Mouse (Mus musculus) gastrocnemius, postnatal 14 days (tissue): ENCODE data around the gene Wbp1l. TPM values are rescaled to one million over a fixed set of nuclear protein-coding genes. Genes with fewer than 3 reads are reported as not detected.

ENCODE experiments used
- DNase-seq: peaks from one replicate; pipeline ENCODE4 v3.0.0; 2021; ENCODE audit warnings: mixed read lengths
- intact Hi-C: fragments of 180-260 bp; cut with DNase I; formaldehyde crosslinking; loops from one replicate; pipeline ENCODE4 v1.15.1; 2025; ENCODE audit warnings: low total_unique reads
- total RNA-seq, 2 experiments: library from RNA; stranded (reverse); gene quantifications; 2 replicates each; pipeline ENCODE4 v1.2.3; 2021

Wbp1l gene
- total RNA-seq, 2 experiments from 2014 or later: 30.4 to 38.5 TPM

GRCm38 (mm10) chr19:46591575-46591974 lies 7.3 kb upstream of the Wbp1l start:
- intact Hi-C loops: loop anchor here (10.0 kb wide), 1 partner anchor 273 kb away; no protein-coding TSS in a partner anchor
- no peak for DNase-seq

DNA sequence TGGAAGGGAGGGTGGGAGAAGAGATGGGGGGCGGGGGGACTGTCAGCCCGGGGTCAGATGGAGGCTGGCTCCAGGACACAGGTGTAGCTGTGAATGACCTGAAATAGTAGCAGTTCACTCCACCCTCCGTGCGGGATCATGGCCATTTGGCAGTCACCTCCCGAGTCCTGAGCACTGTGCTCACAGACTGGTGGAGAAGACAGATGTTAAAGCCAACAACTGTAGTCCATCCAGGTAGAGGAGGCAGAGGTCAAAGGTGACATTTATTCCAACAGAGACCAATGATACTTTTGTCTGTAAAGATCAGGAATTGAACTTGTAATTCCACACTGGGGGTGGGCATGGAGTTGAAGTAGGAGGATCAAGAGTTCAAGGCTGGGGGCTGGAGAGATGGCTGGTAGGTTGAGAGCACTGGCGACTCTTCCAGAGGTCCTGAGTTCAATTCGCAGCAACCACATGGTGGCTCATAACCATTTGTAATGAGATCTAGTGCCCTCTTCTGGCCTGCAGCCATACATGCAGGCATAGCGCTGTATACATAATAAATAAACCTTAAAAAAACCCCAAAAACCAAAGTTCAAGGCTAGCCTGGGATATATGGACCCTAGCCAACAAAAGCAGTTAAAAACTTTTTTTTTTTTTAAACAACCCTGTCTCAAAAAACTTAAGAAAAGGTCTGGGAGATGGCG lies 6.0 kb upstream of the Wbp1l start:
- DNase-seq: no peak
- intact Hi-C loops: loop anchor here (10.0 kb wide), 1 partner anchor 272 kb away; no protein-coding TSS in a partner anchor

GRCm38 (mm10) chr19:46598187-46598586 lies 697 bp upstream of the Wbp1l start:
- DNase-seq: no peak
- intact Hi-C loops: loop anchor here (10.0 kb wide), 1 partner anchor 267 kb away; no protein-coding TSS in a partner anchor

GRCm38 (mm10) chr19:46599375-46600256 lies 732 bp downstream of the Wbp1l start:
- intact Hi-C loops: loop anchor here (10.0 kb wide), 1 partner anchor 265 kb away; no protein-coding TSS in a partner anchor
- DNase-seq: no peak

DNA sequence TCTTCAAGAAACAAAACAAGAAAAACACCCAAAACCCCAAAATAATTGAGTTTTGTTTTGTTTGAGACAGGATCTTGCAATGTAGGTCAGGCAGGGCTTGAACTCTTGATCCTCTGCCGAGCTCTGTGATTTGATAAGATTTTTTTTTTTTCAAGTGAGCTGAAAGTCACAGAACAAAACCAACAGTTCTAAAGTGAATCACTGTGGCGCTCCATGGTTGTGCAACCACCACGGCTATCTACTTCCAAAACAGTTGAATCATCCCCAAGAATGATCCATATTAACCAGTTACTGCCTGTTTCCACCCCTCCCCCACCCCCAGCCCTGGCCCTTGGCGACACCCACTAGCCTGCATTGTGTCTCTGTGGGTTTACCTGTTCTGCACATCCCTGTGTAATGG lies 1.5 kb downstream of the Wbp1l start:
- intact Hi-C loops: no loop called here

GRCm38 (mm10) chr19:46601491-46601890 lies 2.6 kb downstream of the Wbp1l start:
- intact Hi-C loops: no loop called here
- DNase-seq: no peak

More for the DNA sequence above, 1.5 kb downstream of the Wbp1l start:
- no peak for DNase-seq

DNA sequence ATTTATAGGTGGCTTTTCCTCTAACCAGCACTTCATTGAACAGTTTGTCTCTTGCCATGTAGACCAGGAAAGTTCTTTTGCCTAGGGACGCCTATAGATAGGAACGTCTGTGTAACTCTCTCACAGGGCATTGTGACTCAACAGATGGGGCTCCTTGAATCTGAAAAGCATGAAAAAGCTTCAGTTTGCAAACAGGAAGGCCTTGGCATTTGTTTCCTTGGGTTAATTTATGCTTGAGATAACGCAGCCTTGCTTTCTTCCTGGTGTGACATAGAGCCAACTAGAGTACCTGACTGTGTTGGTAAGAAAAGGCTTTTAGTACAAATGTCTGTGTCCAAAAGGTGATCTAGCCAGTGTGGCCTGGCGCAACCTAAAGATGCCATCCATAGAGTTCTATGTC lies 3.5 kb downstream of the Wbp1l start:
- DNase-seq: no peak
- intact Hi-C loops: no loop called here

- intact Hi-C loops: loop anchor here (5.0 kb wide), 1 partner anchor 41 kb away; no protein-coding TSS in a partner anchor
- DNase-seq: no peak
Measured at GRCm38 (mm10) chr19:46606718-46607117, 7.8 kb downstream of the Wbp1l start.

DNA sequence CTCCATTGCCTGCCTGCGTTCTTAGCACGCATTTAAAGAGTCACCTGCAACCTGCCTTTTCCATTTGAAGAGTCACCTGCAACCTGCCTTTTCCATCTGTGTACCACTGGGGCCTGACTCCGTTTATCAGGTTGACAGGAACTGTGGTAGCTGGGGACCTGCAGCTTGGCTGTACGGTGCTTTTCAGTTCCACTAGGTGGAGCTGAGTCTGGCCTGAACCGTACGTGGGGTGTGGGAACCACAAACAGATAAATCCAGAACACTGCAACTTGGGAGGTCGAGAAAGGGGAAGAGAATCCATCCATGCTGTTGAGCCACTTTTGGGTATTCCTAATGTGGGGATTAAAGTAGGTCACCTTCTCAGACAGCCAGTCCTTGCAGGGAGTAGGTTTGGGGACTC lies 8.5 kb downstream of the Wbp1l start:
- intact Hi-C loops: loop anchor here (5.0 kb wide), 1 partner anchor 40 kb away; no protein-coding TSS in a partner anchor
- DNase-seq: no peak

DNA sequence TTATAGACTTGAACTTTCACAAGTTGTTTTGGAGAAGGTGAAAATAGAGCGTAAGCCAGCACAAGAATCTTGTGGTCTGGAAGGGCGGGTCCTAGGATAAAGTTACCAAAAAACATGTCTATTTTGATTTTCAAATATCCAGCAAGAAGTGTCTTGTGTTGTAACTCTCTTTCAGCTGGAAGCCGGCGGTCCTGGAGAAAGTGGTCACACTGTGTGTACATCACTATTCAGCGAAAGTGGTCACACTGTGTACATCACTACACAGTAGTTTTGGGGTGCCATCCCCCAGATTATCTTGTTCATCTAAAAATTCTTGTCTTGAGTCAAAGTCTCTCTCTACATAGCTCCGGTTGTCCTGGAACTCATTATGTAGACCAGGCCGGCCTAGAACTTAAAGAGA lies 9.3 kb downstream of the Wbp1l start:
- DNase-seq: no peak
- intact Hi-C loops: loop anchor here (5.0 kb wide), 1 partner anchor 39 kb away; no protein-coding TSS in a partner anchor

GRCm38 (mm10) chr19:46616378-46616777 lies 17.5 kb downstream of the Wbp1l start:
- no peak for DNase-seq
- intact Hi-C loops: no loop called here

- no peak for DNase-seq
Measured at GRCm38 (mm10) chr19:46617361-46617760, 18.5 kb downstream of the Wbp1l start.

DNA sequence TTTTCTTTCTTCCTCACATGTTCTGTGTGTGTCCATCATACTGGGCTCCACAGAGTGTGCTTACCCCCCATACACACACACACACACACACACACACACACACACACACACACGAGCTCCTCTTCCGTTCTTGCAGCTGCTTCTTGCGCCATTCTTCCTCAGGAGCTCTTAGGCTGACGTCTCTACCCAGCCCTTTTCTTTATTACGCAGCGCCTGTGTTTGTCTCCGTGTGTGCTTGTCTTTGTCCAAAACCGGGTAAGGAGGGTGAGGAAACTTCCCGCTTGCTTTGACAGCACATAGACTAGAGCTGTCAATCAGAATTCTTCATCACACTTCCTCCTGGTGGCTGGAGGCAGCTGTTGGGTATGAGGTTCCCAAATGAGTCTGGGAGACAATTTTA lies 19.4 kb downstream of the Wbp1l start:
- intact Hi-C loops: no loop called here
- no peak for DNase-seq

More at GRCm38 (mm10) chr19:46617361-46617760, 18.5 kb downstream of the Wbp1l start:
- intact Hi-C loops: no loop called here

GRCm38 (mm10) chr19:46619001-46619400 lies 20.1 kb downstream of the Wbp1l start:
- DNase-seq: no peak
- intact Hi-C loops: no loop called here

- DNase-seq: no peak
- intact Hi-C loops: no loop called here
Measured at GRCm38 (mm10) chr19:46619518-46619917, 20.6 kb downstream of the Wbp1l start.

DNA sequence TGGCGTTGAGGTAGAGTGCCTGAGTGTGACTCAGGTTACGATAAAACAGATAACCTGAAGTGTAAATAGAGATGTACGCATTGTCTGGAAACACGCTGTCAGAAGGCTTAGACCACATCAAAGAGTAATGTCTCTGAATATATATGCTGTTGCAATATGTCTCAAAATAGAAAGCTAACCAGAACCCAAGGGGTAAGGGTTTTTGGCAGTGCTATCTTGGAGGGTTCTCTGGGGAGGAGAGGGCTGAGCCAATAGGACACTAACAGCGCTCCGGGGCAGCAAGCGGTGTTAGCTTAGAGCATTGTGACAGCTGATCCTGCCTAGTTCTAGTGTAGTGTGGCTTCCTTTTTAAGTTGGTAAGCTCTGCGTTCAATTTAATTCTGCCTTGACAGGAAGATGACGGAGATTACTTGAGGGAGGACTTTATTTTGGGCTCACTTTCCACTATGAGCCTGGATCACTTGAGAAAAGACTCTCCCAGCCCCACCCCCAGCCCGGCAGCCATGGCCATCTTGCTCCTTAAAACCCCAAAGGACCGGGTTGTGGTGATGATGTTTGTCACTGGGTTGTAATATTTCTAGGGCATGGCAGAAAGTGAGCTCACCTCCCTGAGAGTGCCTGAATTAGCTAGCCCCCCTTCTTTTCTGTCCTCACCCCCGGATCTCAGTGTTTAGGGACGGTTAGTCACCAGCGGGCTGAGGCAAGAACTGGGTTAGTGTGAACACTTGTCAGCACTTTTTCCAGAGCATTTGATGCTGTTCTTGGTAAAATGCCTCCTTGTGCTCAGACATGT lies 21.3 kb downstream of the Wbp1l start:
- intact Hi-C loops: no loop called here
- DNase-seq: no peak

DNA sequence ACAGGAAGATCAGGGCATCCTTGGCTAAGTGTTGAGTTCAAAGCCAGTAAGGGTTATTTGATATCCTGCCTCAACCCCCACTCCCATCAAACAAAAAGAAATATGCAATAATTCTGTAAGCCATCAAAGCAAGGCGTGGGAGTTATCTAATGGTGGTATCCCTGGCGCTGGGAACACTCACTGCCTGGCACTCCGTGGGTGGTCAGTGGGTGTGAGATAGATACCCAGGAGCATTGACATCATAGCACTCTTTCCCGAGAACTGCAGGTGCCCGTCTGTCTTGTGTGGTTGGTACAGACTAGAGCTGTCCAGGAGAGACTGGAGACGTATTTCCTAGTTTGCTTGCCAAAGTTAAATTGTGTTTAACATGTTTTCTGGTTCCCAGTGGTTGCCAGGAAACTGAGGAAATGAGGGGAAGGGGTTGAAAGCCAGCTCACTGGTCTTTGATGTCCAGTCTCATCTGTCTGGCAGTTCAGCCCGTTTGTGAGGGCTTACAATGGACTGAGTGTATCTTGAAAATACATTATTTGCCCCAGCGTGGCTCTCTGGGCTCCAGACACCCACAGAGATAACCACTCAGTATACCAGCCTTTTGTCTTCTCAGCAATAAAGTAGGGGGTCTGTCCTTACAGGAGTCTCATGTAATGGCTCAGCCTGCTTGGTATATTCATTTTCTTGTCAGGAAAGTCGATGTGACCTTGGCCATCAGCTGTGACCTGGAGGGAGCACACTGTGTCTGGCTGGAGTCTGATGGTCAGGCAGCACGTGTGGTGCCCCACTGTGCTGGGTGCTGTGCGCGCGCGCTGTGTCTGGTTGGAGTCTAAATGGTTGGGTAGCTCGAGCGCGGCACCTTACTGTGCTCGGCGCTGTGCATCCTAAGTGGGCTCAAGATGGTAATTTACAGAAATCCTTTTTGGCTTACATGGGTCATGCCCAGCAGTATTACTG lies 22.6 kb downstream of the Wbp1l start:
- DNase-seq: no peak
- intact Hi-C loops: no loop called here

- intact Hi-C loops: no loop called here
Measured at GRCm38 (mm10) chr19:46622659-46623193, 23.8 kb downstream of the Wbp1l start.

More at GRCm38 (mm10) chr19:46622659-46623193, 23.8 kb downstream of the Wbp1l start:
- no peak for DNase-seq
